Mouse (Mus musculus) liver, embryonic 15.5 days (tissue): ENCODE data around the gene Galntl6. TPM values are rescaled to one million over a fixed set of nuclear protein-coding genes. Genes with fewer than 3 reads are reported as not detected.

ENCODE experiments used
- ATAC-seq: fragments of 200-750 bp; cut with Nextera tagmentation; 2 replicates; pipeline ENCODE4 v1.8.0; 2017; ENCODE audit warnings: moderate number of reproducible peaks, mild to moderate bottlenecking, moderate library complexity; ENCODE audit not compliant: insufficient read depth
- H3K27ac ChIP-seq: fragments of 300-500 bp; sonication (generic); replicated peaks from 2 replicates; pipeline ENCODE4 v1.5.1; 2015; ENCODE audit warnings: mild to moderate bottlenecking, inconsistent platforms
- H3K27me3 ChIP-seq: fragments of 300-500 bp; sonication (generic); 2 replicates; pipeline ENCODE4 v1.6.1; 2015; ENCODE audit warnings: mild to moderate bottlenecking, inconsistent platforms
- H3K36me3 ChIP-seq: fragments of 300-500 bp; sonication (generic); replicated peaks from 2 replicates; pipeline ENCODE4 v1.6.1; 2015; ENCODE audit warnings: moderate library complexity, mild to moderate bottlenecking, inconsistent platforms
- H3K4me1 ChIP-seq: fragments of 300-500 bp; sonication (generic); replicated peaks from 2 replicates; pipeline ENCODE4 v1.6.1; 2015; ENCODE audit warnings: inconsistent platforms
- H3K4me2 ChIP-seq: fragments of 300-500 bp; sonication (generic); 2 replicates; pipeline ENCODE4 v1.6.1; 2015; ENCODE audit warnings: moderate library complexity, mild to moderate bottlenecking, inconsistent platforms
- H3K4me3 ChIP-seq: fragments of 300-500 bp; sonication (generic); replicated peaks from 2 replicates; pipeline ENCODE4 v1.5.1; 2015; ENCODE audit warnings: mild to moderate bottlenecking, inconsistent platforms
- H3K9ac ChIP-seq: fragments of 300-500 bp; sonication (generic); 2 replicates; pipeline ENCODE4 v1.6.1; 2015; ENCODE audit warnings: moderate library complexity, mild to moderate bottlenecking, inconsistent platforms
- H3K9me3 ChIP-seq: fragments of 300-500 bp; sonication (generic); replicated peaks from 2 replicates; pipeline ENCODE4 v1.6.1; 2016; ENCODE audit warnings: inconsistent platforms
- WGBS: fragments of 180-500 bp; shearing (Covaris S2); methylation state at CpG from one replicate; pipeline ENCODE4 v1.1.7; 2015; ENCODE audit warnings: mixed read lengths; ENCODE audit not compliant: insufficient replicate concordance; 5-methylcytosine and 5-hydroxymethylcytosine counted together
- polyA plus RNA-seq: library from polyadenylated mRNA; unstranded; fragments of >200 nt; fragmentation: Nextera tagmentation; extraction: Ambion mirVana; gene quantifications from 2 replicates; pipeline ENCODE4 v1.2.1, GENCODE M21; 2015

The Galntl6 gene
- polyA plus RNA-seq, 1 experiment from 2014 or later, result not detected

DNA sequence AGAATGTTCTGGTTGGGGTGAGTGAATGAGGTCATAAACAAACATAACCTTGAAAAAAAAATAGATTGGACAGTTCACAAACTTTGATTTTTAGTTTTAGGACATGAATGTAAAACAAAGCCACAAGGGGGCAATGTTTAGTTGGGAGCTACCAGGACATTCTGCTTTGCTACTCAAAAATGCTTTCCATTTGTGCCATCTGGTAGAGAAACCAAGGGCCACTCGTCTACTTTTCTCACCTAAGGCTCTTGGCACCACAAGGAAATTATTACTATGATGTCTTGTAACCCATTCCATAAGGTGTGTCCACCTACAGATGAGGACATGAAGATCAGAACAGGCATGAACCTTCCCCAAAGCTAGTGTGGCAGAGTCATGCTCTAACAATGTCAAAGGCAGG, 26.0 kb downstream of the Galntl6 start:
- Histone ChIP-seq H3K9me3 (no peaks in the 10 kb centered on the region), H3K4me2 (no peak overlapping the region), H3K27ac (no peak overlapping the region), H3K36me3 (no peaks in the 10 kb centered on the region), H3K9ac (no peak overlapping the region), H3K4me1 (no peaks in the 10 kb centered on the region), H3K4me3 (no peak overlapping the region), H3K27me3 (no peaks in the 10 kb centered on the region)
- 9% methylated on average over 1 of the region's 1 CpGs for WGBS
- ATAC-seq, result no peak

DNA sequence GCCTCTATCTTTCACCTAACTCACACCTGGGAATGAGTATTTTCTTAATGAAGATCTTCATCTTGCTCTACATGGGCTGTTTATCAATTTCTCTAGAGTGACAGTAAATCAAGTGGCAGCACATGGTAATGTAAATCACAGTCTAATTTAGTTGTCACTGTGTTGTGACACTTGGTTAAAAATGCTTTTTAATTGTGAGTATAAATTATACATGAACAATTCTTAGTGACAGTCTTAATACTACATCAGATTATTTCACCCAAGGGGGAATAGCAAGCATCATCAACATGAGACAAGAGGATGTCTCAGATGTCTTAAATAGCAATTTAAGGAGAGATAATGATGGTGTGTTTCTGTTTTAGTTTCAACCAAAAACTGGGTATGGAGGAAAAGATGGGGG, 88.1 kb downstream of the Galntl6 start:
- no peaks in the 10 kb centered on the region for H3K27me3 ChIP-seq
- H3K4me1 ChIP-seq, result no peaks in the 10 kb centered on the region
- no peaks in the 10 kb centered on the region for H3K9me3 ChIP-seq
- no peaks in the 10 kb centered on the region for H3K36me3 ChIP-seq
- no peak overlapping the region for H3K9ac ChIP-seq
- ATAC-seq, result no peak
- no peak overlapping the region for H3K4me3 ChIP-seq
- H3K4me2 ChIP-seq, result no peak overlapping the region
- no peak overlapping the region for H3K27ac ChIP-seq

DNA sequence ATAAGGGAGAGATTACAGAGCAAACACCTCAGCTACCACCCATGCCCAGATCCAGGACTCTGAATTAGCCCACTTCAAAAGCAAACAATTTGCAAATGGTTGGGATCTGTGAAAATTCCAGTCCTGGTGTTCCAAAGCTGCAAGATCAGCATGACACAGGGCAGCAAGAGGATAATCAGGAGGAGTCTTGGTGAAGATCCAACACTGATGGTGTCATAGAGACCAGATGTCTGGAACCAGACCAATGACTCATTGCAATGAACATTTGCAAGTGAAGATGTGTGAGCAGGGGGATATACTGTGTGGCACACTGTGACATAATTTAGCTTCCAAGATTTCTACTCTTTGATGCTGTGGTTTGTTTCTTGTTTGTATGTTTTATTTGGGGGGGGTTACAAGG, 107.2 kb downstream of the Galntl6 start:
- ATAC-seq, result no peak
- Histone ChIP-seq H3K4me2 (no peak overlapping the region), H3K4me1 (no peaks in the 10 kb centered on the region), H3K9ac (no peak overlapping the region), H3K36me3 (no peaks in the 10 kb centered on the region), H3K27me3 (no peaks in the 10 kb centered on the region), H3K9me3 (no peaks in the 10 kb centered on the region), H3K4me3 (no peak overlapping the region), H3K27ac (no peak overlapping the region)

DNA sequence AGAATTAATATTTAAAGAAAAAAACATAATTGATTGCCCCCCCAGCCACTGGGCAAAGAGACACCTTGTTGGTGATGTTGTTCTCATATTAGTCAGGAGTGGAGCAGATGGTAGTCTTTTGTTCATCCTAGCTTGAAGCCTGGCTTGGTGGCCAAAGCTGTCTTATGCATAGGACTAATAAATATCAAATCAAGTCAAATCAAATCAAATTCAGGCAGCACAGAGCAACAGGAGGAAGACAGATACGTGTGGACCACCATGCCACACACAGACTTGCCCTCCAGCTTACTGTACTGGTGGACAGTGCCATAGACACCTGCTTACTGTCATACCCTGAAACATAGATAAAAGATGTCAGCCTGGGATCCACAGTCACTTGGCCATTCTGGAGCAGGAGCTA, 110.6 kb downstream of the Galntl6 start:
- no peak overlapping the region for H3K4me3 ChIP-seq
- H3K4me2 ChIP-seq, result no peak overlapping the region
- no peak overlapping the region for H3K27ac ChIP-seq
- H3K9ac ChIP-seq, result no peak overlapping the region
- H3K27me3 ChIP-seq, result no peaks in the 10 kb centered on the region
- WGBS, result 18% methylated on average over 1 of the region's 1 CpGs
- no peaks in the 10 kb centered on the region for H3K4me1 ChIP-seq
- no peak for ATAC-seq
- no peaks in the 10 kb centered on the region for H3K36me3 ChIP-seq
- no peaks in the 10 kb centered on the region for H3K9me3 ChIP-seq

DNA sequence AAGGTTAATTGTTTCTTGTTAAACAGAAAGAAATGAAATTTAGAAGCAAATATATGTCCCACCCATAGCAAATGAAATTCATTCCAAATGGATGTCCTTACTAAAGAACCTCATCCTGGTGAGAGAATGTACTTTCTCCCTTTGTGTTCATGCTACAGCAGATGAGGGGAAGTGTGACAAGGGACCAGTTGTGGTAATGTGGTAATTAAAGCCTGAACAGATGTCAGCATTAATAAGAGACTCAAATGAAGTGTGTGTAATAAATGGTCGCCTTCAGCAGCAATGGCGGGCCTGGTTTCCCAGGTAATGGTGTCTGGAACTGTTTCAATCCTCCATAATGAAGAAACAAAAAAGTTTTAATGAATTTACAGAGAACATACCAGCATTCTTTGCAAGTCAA, 158.7 kb downstream of the Galntl6 start:
- no peak for ATAC-seq
- H3K4me3 ChIP-seq, result no peak overlapping the region
- no peak overlapping the region for H3K4me2 ChIP-seq
- H3K36me3 ChIP-seq, result no peaks in the 10 kb centered on the region
- no peak overlapping the region for H3K9ac ChIP-seq
- WGBS, result 61% methylated on average over 2 of the region's 2 CpGs
- no peaks in the 10 kb centered on the region for H3K4me1 ChIP-seq
- H3K27me3 ChIP-seq, result no peaks in the 10 kb centered on the region
- no peak overlapping the region for H3K27ac ChIP-seq
- H3K9me3 ChIP-seq, result no peaks in the 10 kb centered on the region

DNA sequence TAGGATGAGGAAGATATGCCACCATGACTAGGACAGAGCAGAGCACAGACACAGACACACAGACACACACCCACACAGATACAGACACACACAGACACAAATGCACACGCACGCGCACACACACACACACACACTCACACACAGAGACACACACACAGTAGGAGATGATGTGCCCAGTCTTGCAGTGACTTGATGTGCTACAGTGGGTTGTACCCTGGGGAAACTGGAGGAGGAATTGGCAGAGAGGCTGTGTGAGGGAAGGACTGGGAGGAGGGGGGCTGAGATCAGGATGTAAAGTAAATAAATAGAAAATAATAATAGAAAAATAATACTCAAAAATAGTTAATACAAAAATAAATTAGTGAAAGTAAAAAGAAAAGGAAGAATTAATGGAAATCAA, 174.5 kb downstream of the Galntl6 start:
- no peak overlapping the region for H3K4me3 ChIP-seq
- no peaks in the 10 kb centered on the region for H3K9me3 ChIP-seq
- H3K27ac ChIP-seq, result no peak overlapping the region
- no peak overlapping the region for H3K4me2 ChIP-seq
- no peaks in the 10 kb centered on the region for H3K4me1 ChIP-seq
- ATAC-seq, result no peak
- 80% methylated on average over 3 of the region's 3 CpGs for WGBS
- no peaks in the 10 kb centered on the region for H3K27me3 ChIP-seq
- no peak overlapping the region for H3K9ac ChIP-seq
- H3K36me3 ChIP-seq, result no peaks in the 10 kb centered on the region

DNA sequence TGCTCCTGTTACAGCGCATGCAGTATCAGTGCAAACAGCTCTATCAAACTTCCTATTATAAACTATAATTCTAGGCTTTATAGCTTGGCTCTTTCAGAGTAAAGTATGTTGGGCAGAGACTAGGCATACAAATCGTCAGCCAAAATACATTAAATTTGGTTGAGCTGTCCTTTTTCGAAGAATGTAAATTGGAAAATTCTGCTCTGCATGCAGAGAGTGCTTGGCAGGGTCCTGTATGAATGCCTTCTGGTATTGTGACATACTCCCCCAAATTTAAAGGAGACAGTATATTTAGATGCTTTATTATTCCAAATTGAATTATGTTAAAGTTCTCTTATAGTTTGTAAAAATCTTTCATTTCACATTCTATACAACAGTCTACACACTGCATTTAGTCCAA, 220.7 kb downstream of the Galntl6 start:
- no peak for ATAC-seq
- Histone ChIP-seq H3K4me1 (no peaks in the 10 kb centered on the region), H3K27ac (no peak overlapping the region), H3K36me3 (no peaks in the 10 kb centered on the region), H3K9ac (no peak overlapping the region), H3K9me3 (no peaks in the 10 kb centered on the region), H3K4me3 (no peak overlapping the region), H3K27me3 (no peaks in the 10 kb centered on the region), H3K4me2 (no peak overlapping the region)
- 64% methylated on average over 3 of the region's 3 CpGs for WGBS

DNA sequence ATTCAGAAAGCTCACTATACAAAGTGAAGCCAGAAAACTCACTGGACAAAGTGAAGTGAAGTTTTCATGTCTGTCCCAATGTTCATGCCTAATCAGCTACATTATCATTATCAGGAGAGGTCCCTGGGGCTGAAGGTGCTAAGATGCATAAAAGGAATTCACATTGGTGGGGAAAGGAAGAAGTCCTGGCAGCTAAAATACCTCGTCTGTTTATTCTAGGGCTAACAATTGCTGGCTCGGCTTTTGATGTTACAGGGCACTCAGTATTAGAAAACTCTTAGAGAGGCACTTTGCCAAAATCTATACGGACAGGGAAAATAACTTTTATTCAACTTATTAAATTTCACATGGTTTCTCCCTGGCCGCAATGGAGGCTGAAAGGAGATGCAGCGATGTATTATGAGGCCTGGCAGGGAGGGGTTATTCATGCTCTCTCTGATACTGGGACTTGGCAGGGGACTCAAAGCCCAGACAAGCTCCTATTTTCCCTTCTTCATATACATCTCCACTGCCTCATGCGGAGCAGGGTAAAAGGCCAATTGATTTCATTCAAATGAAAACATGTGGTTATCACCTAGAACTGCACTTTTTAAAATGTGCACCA, 234.5 kb downstream of the Galntl6 start:
- Histone ChIP-seq H3K9me3 (no peaks in the 10 kb centered on the region), H3K27ac (no peak overlapping the region), H3K4me1 (no peaks in the 10 kb centered on the region), H3K27me3 (no peaks in the 10 kb centered on the region), H3K36me3 (no peaks in the 10 kb centered on the region), H3K4me3 (no peak overlapping the region), H3K4me2 (no peak overlapping the region), H3K9ac (no peak overlapping the region)
- 35% methylated on average over 6 of the region's 6 CpGs for WGBS
- ATAC-seq, result no peak

DNA sequence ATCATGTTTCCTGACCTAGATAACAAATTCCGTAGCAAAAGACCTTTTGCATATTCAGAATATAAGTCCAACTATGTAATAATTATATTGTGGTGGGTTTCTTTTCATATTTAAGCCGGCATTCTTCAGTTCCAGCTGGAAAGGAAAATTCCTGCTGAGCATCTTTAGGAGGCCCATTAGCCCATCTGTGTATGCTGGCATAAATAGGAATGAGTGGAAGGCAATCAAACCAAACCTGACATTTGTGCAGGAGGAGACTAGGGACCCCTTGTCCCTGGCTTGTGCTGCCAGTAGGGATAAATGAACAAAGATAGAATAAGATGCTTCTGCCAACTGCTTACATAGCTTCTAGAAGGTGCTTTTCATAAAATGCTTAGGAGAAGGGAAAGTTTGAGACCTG, 243.4 kb downstream of the Galntl6 start:
- Histone ChIP-seq H3K4me2 (no peak overlapping the region), H3K27me3 (no peaks in the 10 kb centered on the region), H3K4me3 (no peak overlapping the region), H3K9ac (no peak overlapping the region), H3K27ac (no peak overlapping the region), H3K36me3 (no peaks in the 10 kb centered on the region), H3K9me3 (no peaks in the 10 kb centered on the region), H3K4me1 (no peaks in the 10 kb centered on the region)
- ATAC-seq, result no peak
- 48% methylated on average over 2 of the region's 2 CpGs for WGBS

DNA sequence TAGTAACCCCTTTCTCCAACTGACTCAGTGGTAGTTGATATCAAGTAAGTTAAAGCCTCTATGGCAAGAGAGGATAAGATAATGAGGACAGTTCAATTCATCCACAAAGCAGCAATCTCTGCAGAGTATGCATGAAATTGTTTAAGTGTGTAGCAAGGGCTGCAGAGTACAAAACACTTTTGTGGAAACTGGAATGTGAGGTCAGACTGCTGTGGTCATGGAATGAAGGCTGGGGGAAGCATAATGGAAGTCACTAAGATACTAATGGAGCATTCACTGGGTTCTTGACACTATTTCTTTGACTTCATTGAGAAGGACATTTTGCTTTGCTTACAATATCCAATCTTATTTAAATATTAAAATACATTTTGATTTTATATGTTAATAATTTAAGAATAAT, 252.4 kb downstream of the Galntl6 start:
- Histone ChIP-seq H3K9ac (no peak overlapping the region), H3K4me1 (no peaks in the 10 kb centered on the region), H3K27ac (no peak overlapping the region), H3K36me3 (no peaks in the 10 kb centered on the region), H3K4me2 (no peak overlapping the region), H3K27me3 (no peaks in the 10 kb centered on the region), H3K4me3 (no peak overlapping the region), H3K9me3 (no peaks in the 10 kb centered on the region)
- ATAC-seq, result no peak

DNA sequence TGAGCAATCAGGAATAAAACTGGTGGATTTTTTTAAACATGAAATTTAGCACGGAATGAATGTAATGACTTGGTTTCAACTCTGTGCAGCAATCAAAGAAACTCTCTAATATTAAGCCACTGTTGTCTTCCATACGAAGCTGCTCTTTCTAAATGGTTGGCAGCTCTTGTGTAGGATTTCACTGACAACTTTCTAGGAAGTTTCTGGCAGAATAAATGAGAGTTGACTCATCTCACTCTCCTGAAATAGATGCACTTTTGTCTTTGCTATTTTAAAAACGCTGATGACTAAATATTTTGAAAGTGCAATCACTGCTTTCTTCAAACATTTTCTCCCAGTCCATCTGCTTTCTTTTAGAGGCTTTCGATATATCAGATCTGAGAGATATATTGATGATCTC, 256.8 kb downstream of the Galntl6 start:
- Histone ChIP-seq H3K27me3 (no peaks in the 10 kb centered on the region), H3K4me2 (no peak overlapping the region), H3K4me1 (no peaks in the 10 kb centered on the region), H3K27ac (no peak overlapping the region), H3K9ac (no peak overlapping the region), H3K4me3 (no peak overlapping the region), H3K9me3 (no peaks in the 10 kb centered on the region), H3K36me3 (no peaks in the 10 kb centered on the region)
- WGBS, result 55% methylated on average over 4 of the region's 4 CpGs
- ATAC-seq, result no peak

DNA sequence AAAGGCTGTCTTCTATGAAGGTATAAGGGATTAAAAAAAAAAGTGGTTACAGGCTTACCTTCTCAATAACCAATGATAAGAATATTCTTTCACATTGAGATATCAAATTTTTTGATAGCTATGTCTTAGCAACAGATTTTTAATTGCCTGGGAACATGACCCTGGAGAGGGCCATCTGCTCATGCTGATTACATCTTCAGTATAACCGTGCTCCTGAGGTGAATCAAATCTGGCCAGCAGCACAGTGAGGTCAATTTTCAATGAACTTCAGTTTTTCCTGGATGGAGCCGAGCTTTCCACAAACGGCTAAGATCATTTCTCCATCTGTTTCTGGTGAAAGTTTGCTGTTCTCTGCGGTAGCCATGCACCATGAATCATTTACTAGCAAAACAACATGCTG, 306.0 kb downstream of the Galntl6 start:
- no peaks in the 10 kb centered on the region for H3K27me3 ChIP-seq
- ATAC-seq, result no peak
- H3K9ac ChIP-seq, result no peak overlapping the region
- H3K4me3 ChIP-seq, result no peak overlapping the region
- no peaks in the 10 kb centered on the region for H3K4me1 ChIP-seq
- WGBS, result 53% methylated on average over 4 of the region's 4 CpGs
- no peak overlapping the region for H3K4me2 ChIP-seq
- H3K9me3 ChIP-seq, result no peaks in the 10 kb centered on the region
- H3K36me3 ChIP-seq, result no peaks in the 10 kb centered on the region
- no peak overlapping the region for H3K27ac ChIP-seq
